Mouse (Mus musculus): ENCODE measurements around the gene Ptrhd1.
A peak's percentile ranks its signal among the peaks of the same experiment; 100 is the strongest.

Gene Ptrhd1

GRCm38 (mm10) chr12:4245742-4246141 lies 11.9 kb downstream of the Ptrhd1 start:
- no peak for DNase-seq (ENCODE audit: low read depth, low spot score)

- no peak for DNase-seq (ENCODE audit: low read depth, low spot score)
Observed at GRCm38 (mm10) chr12:4249786-4250185, 16.0 kb downstream of the Ptrhd1 start.

DNA sequence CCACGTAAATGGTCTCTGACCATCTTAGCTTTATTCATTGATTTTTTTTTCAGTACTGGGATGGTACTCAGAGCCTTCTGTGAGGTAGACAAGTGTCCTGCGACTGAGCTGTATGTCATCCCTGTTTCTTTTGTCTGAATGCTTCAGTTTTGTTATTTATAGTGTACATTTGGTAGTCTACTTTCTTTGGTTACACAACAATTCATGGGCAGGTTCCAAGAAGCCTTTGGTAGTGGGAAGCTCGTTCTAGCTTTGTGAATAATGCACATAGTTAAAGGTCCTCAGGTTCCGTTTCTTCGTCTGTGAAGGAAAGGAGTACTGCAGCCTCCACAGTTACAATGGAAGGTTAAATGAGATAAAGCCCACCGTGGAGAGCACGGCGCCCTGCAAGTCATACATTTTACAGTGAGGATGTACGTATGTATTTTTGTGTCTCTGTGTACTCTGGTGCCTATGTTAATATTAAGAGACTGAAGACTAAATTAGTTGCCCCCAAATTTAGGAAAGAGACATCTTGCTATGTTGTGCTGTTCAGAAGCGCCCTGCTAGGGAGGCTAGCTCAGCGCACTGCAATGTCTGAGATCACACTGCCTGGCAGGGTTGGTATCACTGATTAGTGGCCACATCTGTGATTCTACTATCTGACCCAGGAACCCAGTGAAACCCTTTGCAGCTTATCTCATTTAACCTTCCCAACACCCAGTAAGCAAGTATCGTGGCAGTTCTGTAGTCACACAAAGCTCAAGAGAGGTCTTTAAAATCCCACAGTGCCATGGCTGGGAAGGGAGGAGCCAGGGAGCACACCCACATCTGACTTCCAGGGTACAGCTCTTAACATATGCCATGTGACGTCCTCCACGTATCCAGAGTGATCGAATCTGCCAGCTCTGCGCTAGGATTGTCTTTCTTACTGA lies 19.2 kb downstream of the Ptrhd1 start:
- DNase-seq (ENCODE audit: low read depth, low spot score): no peak

DNA sequence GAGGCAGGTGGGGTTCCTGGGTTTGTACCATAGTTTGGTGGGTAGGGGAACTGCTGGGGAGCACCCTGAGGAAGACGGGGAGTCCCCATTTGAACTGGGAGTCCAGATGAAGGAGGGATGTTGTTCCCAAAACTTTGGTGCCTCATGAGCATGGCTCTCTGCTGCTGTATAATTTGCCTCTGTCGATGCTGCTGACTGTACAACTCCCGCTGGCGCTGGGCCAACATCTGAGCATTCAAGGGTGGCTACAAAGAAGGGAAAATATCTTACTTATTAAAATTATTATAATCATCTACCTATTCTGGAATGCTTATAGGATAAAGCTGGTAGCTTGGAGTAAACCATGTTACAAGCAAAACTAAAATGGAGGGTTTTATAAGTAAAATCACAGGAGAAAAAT lies 33.9 kb downstream of the Ptrhd1 start:
- no peak for DNase-seq (ENCODE audit: low read depth, low spot score)

GRCm38 (mm10) chr12:4271078-4271477 lies 37.3 kb downstream of the Ptrhd1 start:
- DNase-seq (ENCODE audit: low read depth, low spot score): no peak

GRCm38 (mm10) chr12:4278978-4279755 lies 45.3 kb downstream of the Ptrhd1 start:
- DNase-seq (ENCODE audit: low read depth, low spot score): peak; percentile 83

- no peak for DNase-seq (ENCODE audit: low read depth, low spot score)
Observed at GRCm38 (mm10) chr12:4279878-4280277, 46.1 kb downstream of the Ptrhd1 start.

GRCm38 (mm10) chr12:4285186-4285585 lies 51.4 kb downstream of the Ptrhd1 start:
- DNase-seq (ENCODE audit: low read depth, low spot score): no peak

All from A20 (cell line).